Mouse (Mus musculus) spleen, adult 2 months (tissue): Measurements from ENCODE around the gene Rps6ka4. TPM values are rescaled to one million over a fixed set of nuclear protein-coding genes. Genes with fewer than 3 reads are reported as not detected.

ENCODE experiments used
- DNase-seq, 2 experiments: peaks; one replicate each; pipeline versions ENCODE4 v3.0.0 to v3.0.0-alpha.2; 2012 to 2021; ENCODE audit warnings: low spot score in 2 of 2, low read depth in 1 of 2
- H3K27ac ChIP-seq: fragments of 200-500 bp; 2 replicates; pipeline ENCODE4 v1.5.1; 2012; ENCODE audit warnings: low read length, inconsistent platforms; ENCODE audit not compliant: insufficient read depth
- H3K27me3 ChIP-seq: fragments of 200-500 bp; 2 replicates; pipeline ENCODE4 v1.6.1; 2012; ENCODE audit warnings: mild to moderate bottlenecking, moderate library complexity, low read length, inconsistent platforms; ENCODE audit not compliant: control insufficient read depth, insufficient read depth
- H3K36me3 ChIP-seq: fragments of 200-500 bp; 2 replicates; pipeline ENCODE4 v1.6.1; 2012; ENCODE audit warnings: mild to moderate bottlenecking, low read length, inconsistent platforms; ENCODE audit not compliant: control insufficient read depth, insufficient read depth
- H3K4me1 ChIP-seq: fragments of 200-500 bp; 2 replicates; pipeline ENCODE4 v1.6.1; 2011; ENCODE audit warnings: inconsistent platforms; ENCODE audit not compliant: control insufficient read depth, insufficient read depth, insufficient read length
- H3K4me3 ChIP-seq: fragments of 200-500 bp; 2 replicates; pipeline ENCODE4 v1.5.1; 2011; ENCODE audit warnings: mild to moderate bottlenecking, inconsistent platforms; ENCODE audit not compliant: insufficient read depth, insufficient read length; ENCODE audit errors: extremely low read depth
- CTCF ChIP-seq: fragments of 200-500 bp; IDR thresholded peaks from 2 replicates; pipeline ENCODE4 v1.5.1; 2011; ENCODE audit warnings: mild to moderate bottlenecking, inconsistent platforms; ENCODE audit not compliant: insufficient read depth, insufficient read length, insufficient replicate concordance; ENCODE audit errors: extremely low read depth
- POLR2A ChIP-seq: fragments of 200-500 bp; IDR thresholded peaks from 2 replicates; pipeline ENCODE4 v1.6.1; 2011; ENCODE audit warnings: low read depth, low read length, inconsistent platforms
- WGBS: fragments of 180-500 bp; shearing (Covaris S2); methylation state at CpG from one replicate; pipeline ENCODE4 v1.1.7; 2018; 5-methylcytosine and 5-hydroxymethylcytosine counted together
- polyA plus RNA-seq: library from polyadenylated mRNA; depleted of rRNA; stranded (reverse); fragments of >200 nt; gene quantifications from 2 replicates; pipeline ENCODE4 v1.2.3, GENCODE M21; 2012; rRNA removed

Gene Rps6ka4
- polyA plus RNA-seq, 1 experiment, result 26.7 TPM

DNA sequence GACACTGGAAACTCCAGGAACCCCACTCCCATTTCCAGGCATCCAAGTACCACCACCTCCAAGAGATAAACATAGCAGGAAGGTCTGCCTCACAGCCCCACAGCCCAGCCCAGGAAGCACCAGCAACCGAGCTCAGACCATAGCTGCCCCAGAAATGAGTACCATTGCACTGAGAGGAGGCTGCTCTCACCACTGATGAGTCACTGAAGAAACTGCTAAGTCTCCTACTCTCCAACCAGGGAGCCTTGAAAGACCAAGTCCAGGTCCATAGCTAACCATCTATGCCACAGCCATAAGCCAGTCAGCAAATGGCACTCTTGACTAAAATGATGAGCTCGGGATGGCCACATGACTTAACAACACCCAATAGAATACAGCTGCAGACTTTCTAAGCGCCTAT is 13.8 kb downstream of the Rps6ka4 start:
- H3K27ac ChIP-seq, result no peak overlapping the region
- WGBS, result 83% methylated on average over 3 of the region's 3 CpGs
- H3K36me3 ChIP-seq, result peaks cover 21% of the 10 kb centered on the region
- no peaks in the 10 kb centered on the region for H3K27me3 ChIP-seq
- H3K4me3 ChIP-seq, result no peak overlapping the region
- no peaks in the 10 kb centered on the region for H3K4me1 ChIP-seq
- TF ChIP-seq CTCF (no peak), POLR2A (no peak)
- DNase-seq, result no peak

DNA sequence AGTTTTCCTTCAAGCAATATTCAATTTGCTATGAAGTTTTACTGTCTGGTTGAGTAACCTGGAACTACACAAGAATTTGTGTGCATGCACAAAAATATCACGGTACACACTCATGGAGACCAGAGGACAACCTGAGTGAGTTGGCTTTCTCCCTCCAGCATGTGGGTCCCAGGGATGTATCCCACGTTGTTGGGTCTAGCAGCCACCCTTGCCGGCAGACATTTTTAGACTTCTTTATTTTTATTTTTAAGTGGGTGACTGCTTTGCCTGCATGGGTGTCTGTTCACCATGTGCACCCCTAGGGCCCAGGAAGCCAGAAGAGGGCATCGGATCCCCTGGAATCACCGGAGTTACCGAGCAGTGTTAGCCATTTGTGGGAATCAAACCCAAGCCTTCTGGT is 15.1 kb downstream of the Rps6ka4 start:
- TF ChIP-seq CTCF, result no peak
- TF ChIP-seq POLR2A, result no peak
- Histone ChIP-seq H3K4me1 (no peaks in the 10 kb centered on the region), H3K27me3 (no peaks in the 10 kb centered on the region), H3K36me3 (peaks cover 11% of the 10 kb centered on the region), H3K27ac (no peak overlapping the region), H3K4me3 (no peak overlapping the region)
- DNase-seq, result no peak
- WGBS, result 85% methylated on average over 6 of the region's 6 CpGs

DNA sequence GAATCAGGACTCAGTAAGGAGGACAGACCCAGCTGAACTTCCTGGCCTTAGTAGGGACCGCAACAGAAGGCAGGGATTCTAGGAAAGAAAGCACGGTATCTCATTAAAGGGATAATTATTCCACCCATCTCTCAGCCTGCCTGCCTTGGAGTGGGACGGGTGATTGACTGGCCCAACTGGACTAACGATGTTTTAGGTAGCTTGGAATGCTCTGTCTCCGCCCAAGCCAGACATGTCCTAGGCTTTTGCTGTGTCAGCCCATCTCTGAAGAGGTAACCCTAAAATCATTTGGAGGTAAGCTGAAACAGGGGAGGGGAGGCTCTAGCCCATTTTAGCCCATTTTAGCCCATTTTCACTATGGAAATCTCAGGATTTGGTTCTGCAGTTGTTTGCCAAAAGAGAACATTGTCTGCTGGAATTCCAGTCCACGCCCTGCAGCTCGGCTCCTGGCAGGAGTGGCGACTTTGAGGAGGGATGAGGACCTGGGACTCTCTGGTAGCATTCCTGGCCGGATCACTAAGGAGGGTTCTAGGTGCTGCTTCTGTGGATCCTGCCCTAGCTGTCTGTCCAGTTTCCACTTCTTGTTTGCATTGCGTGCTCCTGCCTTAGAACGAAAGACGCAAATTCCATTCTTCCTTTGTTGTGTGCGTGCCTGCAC is 19.8 kb downstream of the Rps6ka4 start:
- WGBS, result 92% methylated on average over 13 of the region's 13 CpGs
- Histone ChIP-seq H3K27ac (no peak overlapping the region), H3K27me3 (no peaks in the 10 kb centered on the region), H3K36me3 (no peaks in the 10 kb centered on the region), H3K4me1 (no peaks in the 10 kb centered on the region), H3K4me3 (no peak overlapping the region)
- no peak for DNase-seq
- TF ChIP-seq POLR2A, result no peak
- TF ChIP-seq CTCF, result no peak

DNA sequence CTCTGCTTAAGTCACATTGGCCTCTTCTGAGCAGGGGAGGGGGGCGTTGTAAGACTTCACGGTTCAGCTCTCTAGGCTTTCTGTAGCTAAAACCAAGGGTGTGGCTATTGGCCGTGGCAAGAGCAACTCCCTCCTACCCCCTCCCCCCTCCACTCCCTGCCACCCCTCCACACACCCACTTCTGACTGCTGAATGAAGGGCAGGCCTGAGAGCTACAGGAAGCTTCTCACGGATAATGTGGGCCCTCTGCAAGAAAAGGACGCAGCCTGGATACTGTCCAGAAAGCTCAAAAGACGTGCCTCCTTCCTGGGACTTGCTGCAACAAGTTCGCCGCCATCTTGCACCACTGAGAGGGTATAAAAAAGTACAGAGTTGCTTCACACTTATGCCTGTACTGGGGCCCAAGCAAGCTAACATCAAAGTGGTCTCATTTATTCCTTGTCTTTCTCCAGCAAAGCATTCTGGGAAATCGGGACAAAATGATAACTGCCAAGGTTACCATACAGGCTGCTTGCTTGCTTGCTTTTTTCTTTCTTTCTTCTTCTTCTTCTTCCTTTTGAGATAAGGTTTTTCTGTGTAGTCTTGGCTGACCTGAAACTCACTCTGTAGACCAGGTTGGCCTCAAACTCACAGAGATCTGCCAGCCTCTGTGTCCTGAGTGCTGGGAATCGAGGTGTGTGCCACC is 21.2 kb downstream of the Rps6ka4 start:
- Histone ChIP-seq H3K27me3 (no peaks in the 10 kb centered on the region), H3K36me3 (no peaks in the 10 kb centered on the region), H3K4me3 (no peak overlapping the region), H3K4me1 (no peaks in the 10 kb centered on the region), H3K27ac (no peak overlapping the region)
- no peak for DNase-seq
- 52% methylated on average over 10 of the region's 10 CpGs for WGBS
- TF ChIP-seq POLR2A (no peak), CTCF (no peak)

DNA sequence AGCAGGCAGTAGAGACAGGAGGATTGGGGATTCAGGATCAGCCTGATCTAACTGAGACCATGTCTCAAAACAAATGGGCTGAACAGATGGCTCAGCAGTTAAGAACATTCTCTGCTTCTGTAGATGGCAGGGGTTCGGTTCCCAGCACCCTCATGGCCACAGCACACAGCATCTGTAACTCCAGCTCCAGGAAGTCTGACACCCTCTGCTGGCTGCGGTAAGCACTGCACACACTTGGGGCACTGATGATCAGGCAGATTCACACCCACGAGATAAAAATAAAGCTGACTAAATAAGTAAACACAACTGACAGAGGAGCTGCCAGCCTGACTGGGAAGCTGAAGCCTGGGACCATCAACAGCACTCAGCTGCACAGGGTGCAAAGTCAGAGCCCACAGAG is 25.5 kb downstream of the Rps6ka4 start:
- H3K27ac ChIP-seq, result no peak overlapping the region
- no peak overlapping the region for H3K4me3 ChIP-seq
- DNase-seq, result no peak
- H3K36me3 ChIP-seq, result no peaks in the 10 kb centered on the region
- H3K27me3 ChIP-seq, result no peaks in the 10 kb centered on the region
- 82% methylated on average over 3 of the region's 3 CpGs for WGBS
- no peaks in the 10 kb centered on the region for H3K4me1 ChIP-seq
- no peak for TF ChIP-seq POLR2A

DNA sequence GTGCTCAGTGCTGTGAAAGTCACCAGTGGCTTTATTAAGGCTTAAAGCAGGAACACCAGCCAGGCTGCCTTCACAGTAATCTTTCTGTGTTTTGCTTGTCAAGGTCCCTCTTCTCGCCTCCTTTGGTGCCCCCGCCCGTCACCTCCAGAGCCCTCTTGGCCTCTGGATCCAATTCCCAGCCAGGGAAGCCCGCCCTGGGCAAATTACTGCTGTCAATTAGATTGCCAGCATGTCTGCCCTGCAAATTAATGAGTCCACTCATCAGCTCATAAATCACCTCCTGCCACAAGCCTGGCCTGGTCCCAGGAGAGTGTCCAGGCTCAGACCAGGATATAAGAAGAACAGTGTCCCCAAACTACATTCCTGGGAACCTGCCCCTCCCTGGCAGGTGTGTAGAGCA is 26.1 kb downstream of the Rps6ka4 start:
- DNase-seq, result no peak
- Histone ChIP-seq H3K4me3 (no peak overlapping the region), H3K36me3 (no peaks in the 10 kb centered on the region), H3K27ac (no peak overlapping the region), H3K27me3 (no peaks in the 10 kb centered on the region), H3K4me1 (no peaks in the 10 kb centered on the region)
- 83% methylated on average over 4 of the region's 4 CpGs for WGBS
- no peak for TF ChIP-seq CTCF
- no peak for TF ChIP-seq POLR2A

Other genes with a start within 250 kb of the Rps6ka4 start
- gene Ccdc88b, start 17.6 kb upstream of the Rps6ka4 start, polyA plus RNA-seq, result 82.5 and 106 TPM in 2 replicates
- gene Trmt112, start 69.1 kb upstream of the Rps6ka4 start, polyA plus RNA-seq, result 135 and 150 TPM in 2 replicates
- 54.6 and 59.4 TPM in 2 replicates for gene Prdx5, start 69.5 kb upstream of the Rps6ka4 start, polyA plus RNA-seq
- gene Esrra, start 81.2 kb upstream of the Rps6ka4 start, polyA plus RNA-seq, result 48.4 and 53.7 TPM in 2 replicates
- 0.11 and 0.28 TPM in 2 replicates for gene Catsperz, start 84.7 kb upstream of the Rps6ka4 start, polyA plus RNA-seq
- 0.04 and 0.11 TPM in 2 replicates for gene Kcnk4, start 93.9 kb upstream of the Rps6ka4 start, polyA plus RNA-seq
- 24.9 and 32.5 TPM in 2 replicates for gene Bad, start 101.2 kb upstream of the Rps6ka4 start, polyA plus RNA-seq
- 54.6 and 61.7 TPM in 2 replicates for gene Gpr137, start 101.8 kb upstream of the Rps6ka4 start, polyA plus RNA-seq
- gene Ppp1r14b, start 134.3 kb upstream of the Rps6ka4 start, polyA plus RNA-seq, result 69.0 and 82.5 TPM in 2 replicates
- gene Plcb3, start 135.8 kb upstream of the Rps6ka4 start, polyA plus RNA-seq, result 31.5 and 31.7 TPM in 2 replicates
- 22.1 and 26.2 TPM in 2 replicates for gene Fkbp2, start 139.9 kb upstream of the Rps6ka4 start, polyA plus RNA-seq
- gene Vegfb, start 147.0 kb upstream of the Rps6ka4 start, polyA plus RNA-seq, result 20.7 and 23.9 TPM in 2 replicates
- 24.1 and 25.3 TPM in 2 replicates for gene Dnajc4, start 151.9 kb upstream of the Rps6ka4 start, polyA plus RNA-seq
- gene Nudt22, start 155.5 kb upstream of the Rps6ka4 start, polyA plus RNA-seq, result 19.4 and 26.5 TPM in 2 replicates
- gene Trpt1, start 155.5 kb upstream of the Rps6ka4 start, polyA plus RNA-seq, result 4.7 and 6.4 TPM in 2 replicates
- gene Fermt3, start 178.8 kb upstream of the Rps6ka4 start, polyA plus RNA-seq, result 194 and 240 TPM in 2 replicates
- gene Stip1, start 199.3 kb upstream of the Rps6ka4 start, polyA plus RNA-seq, result 27.4 and 31.3 TPM in 2 replicates
- gene Macrod1, start 216.2 kb upstream of the Rps6ka4 start, polyA plus RNA-seq, result 13.4 and 17.9 TPM in 2 replicates